Mouse (Mus musculus) limb, embryonic 13.5 days (tissue): Measurements from ENCODE around the gene Atf7ip. TPM values are rescaled to one million over a fixed set of nuclear protein-coding genes. Genes with fewer than 3 reads are reported as not detected.

Source experiments
- ATAC-seq: fragments of 200-750 bp; cut with Nextera tagmentation; 2 replicates; pipeline ENCODE4 v1.8.0; 2017; ENCODE audit warnings: low read depth, moderate number of reproducible peaks, moderate TSS enrichment; ENCODE audit not compliant: low FRiP score
- H3K27ac ChIP-seq: fragments of 300-500 bp; sonication (generic); 2 replicates; pipeline ENCODE4 v1.5.1; 2015; ENCODE audit warnings: inconsistent platforms, mild to moderate bottlenecking, moderate library complexity
- H3K27me3 ChIP-seq: fragments of 300-500 bp; sonication (generic); 2 replicates; pipeline ENCODE4 v1.6.1; 2015; ENCODE audit warnings: mild to moderate bottlenecking, inconsistent platforms
- H3K36me3 ChIP-seq: fragments of 300-500 bp; sonication (generic); 2 replicates; pipeline ENCODE4 v1.6.1; 2015; ENCODE audit warnings: inconsistent platforms, mild to moderate bottlenecking, moderate library complexity
- H3K4me1 ChIP-seq: fragments of 300-500 bp; sonication (generic); 2 replicates; pipeline ENCODE4 v1.6.1; 2015; ENCODE audit warnings: inconsistent platforms
- H3K4me2 ChIP-seq: fragments of 300-500 bp; sonication (generic); replicated peaks from 2 replicates; pipeline ENCODE4 v1.6.1; 2015; ENCODE audit warnings: inconsistent platforms, mild to moderate bottlenecking, moderate library complexity
- H3K4me3 ChIP-seq: fragments of 300-500 bp; sonication (generic); 2 replicates; pipeline ENCODE4 v1.5.1; 2015; ENCODE audit warnings: moderate library complexity, mild to moderate bottlenecking, inconsistent platforms
- H3K9ac ChIP-seq: fragments of 300-500 bp; sonication (generic); 2 replicates; pipeline ENCODE4 v1.6.1; 2015; ENCODE audit warnings: mild to moderate bottlenecking, inconsistent platforms
- H3K9me3 ChIP-seq: fragments of 300-500 bp; sonication (generic); 2 replicates; pipeline ENCODE4 v1.6.1; 2016; ENCODE audit warnings: inconsistent platforms
- WGBS: fragments of 180-500 bp; shearing (Covaris S2); methylation state at CpG from one replicate; pipeline ENCODE4 v1.1.7; 2015; 5-methylcytosine and 5-hydroxymethylcytosine counted together
- polyA plus RNA-seq: library from polyadenylated mRNA; unstranded; fragments of >200 nt; fragmentation: Nextera tagmentation; extraction: Ambion mirVana; gene quantifications from 2 replicates; pipeline ENCODE4 v1.2.1, GENCODE M21; 2015

Atf7ip gene
- polyA plus RNA-seq, 1 experiment from 2014 or later: 40.4 TPM

GRCm38 (mm10) chr6:136512351-136512750, 6.4 kb downstream of the Atf7ip start:
- no peak overlapping the region for H3K9ac ChIP-seq
- H3K9me3 ChIP-seq: peaks cover 15% of the 10 kb centered on the region
- no peak overlapping the region for H3K4me2 ChIP-seq
- WGBS: 84% methylated on average over 3 of the region's 3 CpGs
- H3K4me1 ChIP-seq: no peaks in the 10 kb centered on the region
- H3K27ac ChIP-seq: no peak overlapping the region
- no peak overlapping the region for H3K4me3 ChIP-seq
- H3K27me3 ChIP-seq: no peaks in the 10 kb centered on the region
- ATAC-seq: no peak
- H3K36me3 ChIP-seq: no peaks in the 10 kb centered on the region

GRCm38 (mm10) chr6:136516626-136517025, 10.7 kb downstream of the Atf7ip start:
- no peak overlapping the region for H3K27ac ChIP-seq
- H3K27me3 ChIP-seq: no peaks in the 10 kb centered on the region
- no peak for ATAC-seq
- H3K9me3 ChIP-seq: peaks cover 19% of the 10 kb centered on the region
- H3K36me3 ChIP-seq: no peaks in the 10 kb centered on the region
- 92% methylated on average over 6 of the region's 6 CpGs for WGBS
- no peak overlapping the region for H3K4me2 ChIP-seq
- no peaks in the 10 kb centered on the region for H3K4me1 ChIP-seq
- H3K9ac ChIP-seq: no peak overlapping the region
- H3K4me3 ChIP-seq: no peak overlapping the region

- Histone ChIP-seq H3K4me2 (no peak overlapping the region), H3K9ac (no peak overlapping the region), H3K9me3 (peaks cover 19% of the 10 kb centered on the region), H3K27ac (no peak overlapping the region; the same call in 1 of the 2 replicates), H3K27me3 (no peaks in the 10 kb centered on the region), H3K4me1 (no peaks in the 10 kb centered on the region), H3K36me3 (peaks cover 2% of the 10 kb centered on the region; the same call in 1 of the 2 replicates), H3K4me3 (no peak overlapping the region)
- no peak for ATAC-seq
Observed at GRCm38 (mm10) chr6:136517221-136517620, 11.3 kb downstream of the Atf7ip start.

DNA sequence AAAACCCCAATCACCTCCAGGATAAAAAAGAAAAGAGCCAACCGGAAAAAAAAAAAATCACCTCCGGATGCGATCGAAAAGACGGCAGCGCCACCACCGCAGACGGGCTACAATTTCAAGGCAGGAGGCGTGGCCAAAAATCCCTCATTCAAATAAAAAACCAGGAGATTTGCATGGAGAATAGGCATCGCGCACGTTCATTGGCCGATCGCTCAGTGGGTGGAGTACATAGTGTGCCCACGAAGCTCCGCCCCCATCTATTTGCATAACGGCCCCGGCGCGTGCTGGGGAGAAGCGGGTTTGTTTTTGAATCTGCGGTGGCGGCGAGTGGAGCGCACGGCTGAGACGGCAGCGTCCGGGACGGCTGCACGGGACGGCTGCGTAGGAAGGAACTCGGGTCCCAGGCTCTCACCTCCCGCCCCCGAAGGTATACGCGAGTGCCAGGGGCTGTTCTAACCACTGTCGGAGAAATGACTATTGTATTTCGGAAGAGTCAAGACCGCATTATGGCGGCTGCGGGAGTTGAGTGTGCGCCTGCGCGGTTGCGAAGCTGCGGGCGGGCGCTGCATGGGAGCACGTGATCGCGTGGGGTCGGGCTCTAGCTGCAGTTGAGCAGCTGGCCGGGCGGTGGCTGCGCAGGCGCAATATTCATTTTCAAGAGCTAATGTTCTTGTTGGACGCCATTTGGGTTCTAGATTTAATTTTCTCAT, 12.7 kb downstream of the Atf7ip start:
- Histone ChIP-seq H3K4me3 (peak overlapping the region; percentile 64), H3K4me1 (no peaks in the 10 kb centered on the region), H3K9me3 (peaks cover 18% of the 10 kb centered on the region), H3K36me3 (peaks cover 12% of the 10 kb centered on the region), H3K27ac (peak overlapping the region; percentile 98), H3K4me2 (peak overlapping the region; percentile 53), H3K9ac (peak overlapping the region; percentile 70), H3K27me3 (no peaks in the 10 kb centered on the region)
- under 1% methylated on average over 59 of the region's 59 CpGs for WGBS
- peak; percentile 97 for ATAC-seq

- no peak for ATAC-seq
- peak overlapping the region; percentile 70 for H3K9ac ChIP-seq
- H3K36me3 ChIP-seq: peaks cover 12% of the 10 kb centered on the region
- WGBS: 2% methylated on average over 17 of the region's 17 CpGs
- H3K9me3 ChIP-seq: peaks cover 13% of the 10 kb centered on the region
- H3K4me1 ChIP-seq: no peaks in the 10 kb centered on the region
- peak overlapping the region; percentile 98 for H3K27ac ChIP-seq
- peak overlapping the region; percentile 53 for H3K4me2 ChIP-seq
- no peaks in the 10 kb centered on the region for H3K27me3 ChIP-seq
- peak overlapping the region; percentile 64 for H3K4me3 ChIP-seq
Observed at GRCm38 (mm10) chr6:136519254-136519653, 13.3 kb downstream of the Atf7ip start.

GRCm38 (mm10) chr6:136520361-136520760, 14.4 kb downstream of the Atf7ip start:
- Histone ChIP-seq H3K4me3 (no peak overlapping the region), H3K27me3 (no peaks in the 10 kb centered on the region), H3K36me3 (peaks cover 22% of the 10 kb centered on the region), H3K4me2 (peak overlapping the region; percentile 37; the same call in 1 of the 2 replicates), H3K9me3 (0 out of 2 replicates have a peak, but pooled peaks cover 12% of the 10 kb centered on the region), H3K9ac (no peak overlapping the region), H3K27ac (no peak overlapping the region), H3K4me1 (no peaks in the 10 kb centered on the region)
- ATAC-seq: no peak
- 75% methylated on average over 2 of the region's 2 CpGs for WGBS

DNA sequence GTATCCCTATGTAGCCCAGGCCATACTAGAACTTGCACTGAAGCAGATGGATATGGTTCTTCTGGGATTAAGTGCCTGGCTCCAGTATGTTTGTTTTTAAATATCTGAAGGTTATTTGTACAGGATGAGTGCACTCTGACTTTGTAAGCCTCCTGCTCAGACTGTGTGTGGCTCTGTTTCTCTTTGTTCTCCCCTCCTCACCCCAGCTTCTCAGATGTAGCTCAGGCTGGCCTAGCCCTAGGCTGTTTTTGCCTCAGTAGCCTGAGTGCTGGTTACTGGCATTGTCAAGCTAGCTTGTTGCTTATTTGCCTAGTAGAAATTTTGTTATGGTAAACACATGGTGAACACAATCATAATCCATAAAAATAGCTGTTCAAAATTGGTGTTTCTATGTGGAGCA, 15.7 kb downstream of the Atf7ip start:
- Histone ChIP-seq H3K4me3 (no peak overlapping the region), H3K4me1 (no peaks in the 10 kb centered on the region), H3K27me3 (no peaks in the 10 kb centered on the region), H3K9ac (no peak overlapping the region), H3K27ac (no peak overlapping the region), H3K9me3 (peaks cover 17% of the 10 kb centered on the region; the same call in 1 of the 2 replicates), H3K36me3 (peaks cover 33% of the 10 kb centered on the region), H3K4me2 (peak overlapping the region; percentile 21; the same call in 1 of the 2 replicates)
- ATAC-seq: no peak

DNA sequence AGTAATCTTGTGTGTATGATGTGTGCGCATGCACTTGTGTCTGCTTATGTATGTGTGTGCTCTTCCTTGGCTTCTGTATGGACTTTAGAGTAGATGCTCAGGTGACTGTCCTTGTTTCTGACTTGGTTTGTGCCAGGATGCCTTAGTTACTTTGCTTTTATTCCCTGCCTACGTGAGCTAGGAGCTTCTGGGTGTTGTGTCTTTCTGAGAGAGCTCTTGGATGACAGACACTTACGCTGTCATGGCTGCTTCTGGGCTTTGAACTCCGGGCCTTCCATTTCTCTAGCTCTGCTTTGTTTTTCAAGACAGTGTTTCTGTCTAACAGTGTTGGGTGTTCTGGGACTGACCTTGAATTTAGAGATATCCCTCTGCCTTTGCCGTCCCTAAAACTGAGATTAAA, 16.7 kb downstream of the Atf7ip start:
- H3K9me3 ChIP-seq: peaks cover 18% of the 10 kb centered on the region; the same call in 1 of the 2 replicates
- H3K4me3 ChIP-seq: no peak overlapping the region
- no peaks in the 10 kb centered on the region for H3K27me3 ChIP-seq
- 92% methylated on average over 5 of the region's 5 CpGs for WGBS
- no peaks in the 10 kb centered on the region for H3K4me1 ChIP-seq
- H3K9ac ChIP-seq: no peak overlapping the region
- no peak for ATAC-seq
- no peak overlapping the region for H3K4me2 ChIP-seq
- no peak overlapping the region for H3K27ac ChIP-seq
- peaks cover 34% of the 10 kb centered on the region for H3K36me3 ChIP-seq

GRCm38 (mm10) chr6:136524751-136525150, 18.8 kb downstream of the Atf7ip start:
- H3K4me1 ChIP-seq: no peaks in the 10 kb centered on the region
- no peak overlapping the region for H3K4me2 ChIP-seq
- WGBS: 86% methylated on average over 4 of the region's 4 CpGs
- H3K27ac ChIP-seq: no peak overlapping the region
- peaks cover 18% of the 10 kb centered on the region; the same call in 1 of the 2 replicates for H3K9me3 ChIP-seq
- H3K36me3 ChIP-seq: peaks cover 39% of the 10 kb centered on the region
- ATAC-seq: no peak
- H3K9ac ChIP-seq: no peak overlapping the region
- no peak overlapping the region for H3K4me3 ChIP-seq
- no peaks in the 10 kb centered on the region for H3K27me3 ChIP-seq

DNA sequence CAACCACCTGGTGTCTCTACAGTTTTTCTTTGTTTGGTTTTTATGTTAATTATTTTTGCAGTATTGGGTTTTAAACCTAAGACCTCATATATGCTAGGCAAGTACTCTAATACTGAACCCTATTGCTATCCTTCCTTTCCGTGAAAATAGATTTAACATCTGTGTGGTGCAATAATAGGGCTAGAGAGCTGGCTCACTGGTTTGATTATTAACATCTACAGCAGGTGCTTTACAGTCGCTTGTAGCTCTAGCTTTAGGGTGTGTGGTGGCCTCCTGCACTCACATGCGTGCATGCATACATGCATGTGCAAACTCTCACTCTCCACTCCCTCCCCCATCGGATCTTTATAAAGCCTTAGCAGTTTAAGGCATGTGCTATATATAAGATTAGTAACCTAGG, 19.6 kb downstream of the Atf7ip start:
- WGBS: 87% methylated on average over 4 of the region's 4 CpGs
- Histone ChIP-seq H3K9me3 (peaks cover 18% of the 10 kb centered on the region; the same call in 1 of the 2 replicates), H3K36me3 (peaks cover 39% of the 10 kb centered on the region), H3K4me3 (no peak overlapping the region), H3K9ac (no peak overlapping the region), H3K4me1 (no peaks in the 10 kb centered on the region), H3K27ac (no peak overlapping the region), H3K4me2 (no peak overlapping the region), H3K27me3 (no peaks in the 10 kb centered on the region)
- no peak for ATAC-seq

DNA sequence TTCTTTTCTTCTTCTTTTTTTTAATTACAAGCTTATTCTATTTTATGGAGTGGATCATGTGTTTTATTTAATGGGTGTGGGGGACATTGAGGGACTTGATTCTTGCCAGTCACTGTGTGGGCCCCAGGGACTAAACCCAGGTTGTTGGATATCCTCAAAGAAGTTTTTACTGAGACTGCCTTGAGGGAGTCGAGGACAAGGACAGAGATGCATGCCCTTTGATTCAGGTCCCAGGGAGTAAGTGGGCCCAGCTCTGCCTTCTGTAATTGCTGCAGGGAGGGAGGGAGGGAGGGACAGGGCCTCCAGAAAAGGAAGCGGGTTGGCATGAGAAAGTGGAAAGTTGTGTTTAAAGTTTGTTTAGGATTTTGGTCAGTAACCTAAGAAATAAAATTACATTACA, 23.2 kb downstream of the Atf7ip start:
- no peak for ATAC-seq

DNA sequence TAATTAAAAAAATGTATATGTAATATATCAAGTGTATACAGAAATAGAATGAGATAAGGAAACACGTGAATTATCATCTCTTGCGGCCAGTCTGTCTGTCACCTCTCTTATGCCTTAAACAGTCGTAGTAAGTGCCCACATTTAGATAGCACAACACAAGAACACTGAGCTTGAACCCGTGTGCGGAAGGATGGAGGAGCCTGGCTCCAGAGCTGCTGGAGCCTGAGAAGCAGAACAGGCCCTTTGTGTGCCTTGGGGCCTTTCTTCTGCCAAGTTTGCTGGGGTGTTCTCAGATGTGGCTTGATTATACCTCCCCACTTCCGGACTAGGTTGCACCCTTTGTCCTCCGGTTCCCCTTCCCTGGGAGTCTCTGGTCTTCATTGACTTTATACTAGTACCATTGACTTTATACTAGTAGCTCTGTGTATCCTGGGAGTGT, 25.8 kb downstream of the Atf7ip start:
- no peaks in the 10 kb centered on the region for H3K9me3 ChIP-seq
- H3K4me3 ChIP-seq: no peak overlapping the region
- H3K36me3 ChIP-seq: peaks cover 5% of the 10 kb centered on the region
- no peak overlapping the region for H3K9ac ChIP-seq
- peak overlapping the region; percentile 87 for H3K27ac ChIP-seq
- WGBS: 65% methylated on average over 7 of the region's 7 CpGs
- H3K4me1 ChIP-seq: peaks cover 21% of the 10 kb centered on the region
- H3K27me3 ChIP-seq: no peaks in the 10 kb centered on the region
- ATAC-seq: no peak
- H3K4me2 ChIP-seq: peak overlapping the region; percentile 30; the same call in 1 of the 2 replicates

More for the DNA sequence above, 23.2 kb downstream of the Atf7ip start:
- H3K27me3 ChIP-seq: no peaks in the 10 kb centered on the region
- H3K4me1 ChIP-seq: peaks cover 14% of the 10 kb centered on the region
- H3K27ac ChIP-seq: no peak overlapping the region
- H3K4me3 ChIP-seq: no peak overlapping the region
- no peak overlapping the region for H3K9ac ChIP-seq
- H3K36me3 ChIP-seq: peaks cover 27% of the 10 kb centered on the region
- H3K9me3 ChIP-seq: peaks cover 14% of the 10 kb centered on the region; the same call in 1 of the 2 replicates
- H3K4me2 ChIP-seq: no peak overlapping the region
- 57% methylated on average over 2 of the region's 2 CpGs for WGBS
